Mouse (Mus musculus): ENCODE measurements at regions not wholly inside any gene's neighbourhood (a gene's known extent, or its start where the extent isn't known, plus 50 kb on each side); places are given as distances from the start of the nearest gene placed in this dataset.

GRCm38 (mm10) chr2:166380854-166381253 is 225.4 kb upstream of the Sulf2 start:
- TF ChIP-seq CTCF (IDR thresholded peaks at IDR 0.05; ENCODE audit: borderline replicate concordance, control insufficient read depth, extremely low read depth, insufficient read depth, low read length, poor library complexity) = no peak
- no peak for TF ChIP-seq POLR2A (IDR thresholded peaks at IDR 0.05; ENCODE audit: control insufficient read depth, extremely low read depth, insufficient read depth, low read length, poor library complexity)

All from thymus, adult 2 months (tissue).